Mouse (Mus musculus) midbrain, embryonic 11.5 days (tissue): Measurements from ENCODE around the gene Nek3. TPM values are rescaled to one million over a fixed set of nuclear protein-coding genes. Genes with fewer than 3 reads are reported as not detected.

Experiments used
- ATAC-seq: fragments of 200-750 bp; cut with Nextera tagmentation; 2 replicates; pipeline ENCODE4 v1.8.0; 2017; ENCODE audit warnings: moderate TSS enrichment, moderate library complexity; ENCODE audit not compliant: low FRiP score
- DNase-seq: peaks from one replicate; pipeline ENCODE4 v3.0.0; 2015; ENCODE audit warnings: low spot score; ENCODE audit errors: missing footprints
- H3K27ac ChIP-seq: fragments of 300-500 bp; sonication (generic); 2 replicates; pipeline ENCODE4 v1.5.1; 2014; ENCODE audit warnings: low read depth, low read length
- H3K27me3 ChIP-seq: fragments of 300-500 bp; sonication (generic); 2 replicates; pipeline ENCODE4 v1.6.1; 2014; ENCODE audit warnings: mild to moderate bottlenecking, low read length, moderate library complexity, mixed read lengths; ENCODE audit not compliant: control insufficient read depth, insufficient read depth
- H3K36me3 ChIP-seq: fragments of 300-500 bp; sonication (generic); 2 replicates; pipeline ENCODE4 v1.6.1; 2014; ENCODE audit warnings: mild to moderate bottlenecking, low read length, moderate library complexity, mixed read lengths; ENCODE audit not compliant: control insufficient read depth, insufficient read depth
- H3K4me1 ChIP-seq: fragments of 300-500 bp; sonication (generic); 2 replicates; pipeline ENCODE4 v1.6.1; 2014; ENCODE audit warnings: low read length; ENCODE audit not compliant: control insufficient read depth, insufficient read depth
- H3K4me2 ChIP-seq: fragments of 300-500 bp; sonication (generic); 2 replicates; pipeline ENCODE4 v1.6.1; 2014; ENCODE audit warnings: mild to moderate bottlenecking, moderate library complexity
- H3K4me3 ChIP-seq: fragments of 300-500 bp; sonication (generic); 2 replicates; pipeline ENCODE4 v1.5.1; 2014; ENCODE audit warnings: low read depth, low read length
- H3K9ac ChIP-seq: fragments of 300-500 bp; sonication (generic); 2 replicates; pipeline ENCODE4 v1.6.1; 2014; ENCODE audit warnings: low read length
- H3K9me3 ChIP-seq: fragments of 300-500 bp; sonication (generic); 2 replicates; pipeline ENCODE4 v1.6.1; 2016; ENCODE audit warnings: low read length; ENCODE audit not compliant: control insufficient read depth
- WGBS: fragments of 180-500 bp; shearing (Covaris S2); extraction: QIAGEN DNeasy Blood & Tissue Kit; methylation state at CpG from one replicate; pipeline ENCODE4 v1.1.7; 2014; 5-methylcytosine and 5-hydroxymethylcytosine counted together
- polyA plus RNA-seq: library from polyadenylated mRNA; unstranded; fragments of >200 nt; fragmentation: Nextera tagmentation; extraction: Ambion mirVana; gene quantifications from 2 replicates; pipeline ENCODE4 v1.2.1, GENCODE M21; 2014

Gene Nek3
- polyA plus RNA-seq, 1 experiment from 2014 or later: 8.9 TPM

GRCm38 (mm10) chr8:22185431-22186397, 19.5 kb upstream of the Nek3 start, which contains the start of gene Ckap2:
TSS of gene Ckap2 (minus strand) at chr8:22185819.
- Histone ChIP-seq H3K27ac (peak within 1 kb of the TSS; percentile 68), H3K9me3 (no peaks in the 10 kb centered on the region), H3K36me3 (no peaks in the 10 kb centered on the region), H3K4me2 (peak within 1 kb of the TSS; percentile 51), H3K4me3 (peak within 1 kb of the TSS; percentile 79), H3K9ac (peak within 1 kb of the TSS; percentile 85), H3K4me1 (peaks cover 10% of the 10 kb centered on the region), H3K27me3 (no peaks in the 10 kb centered on the region)
- DNase-seq: peak; percentile 99
- WGBS: 3% methylated on average over 62 of the region's 63 CpGs
- ATAC-seq: peak; percentile 98

GRCm38 (mm10) chr8:22184884-22185283, 18.6 kb upstream of the Nek3 start:
- WGBS: 3% methylated on average over 3 of the region's 3 CpGs

DNA sequence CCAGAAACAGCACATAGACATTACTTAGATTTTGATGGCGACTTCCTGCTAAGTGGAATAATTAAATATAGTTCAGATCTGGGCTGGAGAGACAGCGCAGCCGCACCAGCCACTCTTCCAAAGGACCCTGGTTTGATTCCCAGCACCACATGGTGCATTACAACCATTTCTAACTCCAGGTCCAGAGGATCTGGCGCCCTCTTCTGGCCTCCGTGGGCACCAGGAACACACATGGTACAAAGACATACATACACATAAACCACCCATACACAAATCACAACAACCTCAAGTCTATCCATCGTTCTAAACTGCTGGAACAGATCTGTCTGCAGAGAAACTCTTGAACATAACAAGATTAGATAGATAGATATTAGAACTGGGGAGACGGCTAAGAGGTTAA, 9.7 kb upstream of the Nek3 start:
- H3K4me3 ChIP-seq: no peak overlapping the region
- ATAC-seq: no peak
- H3K9me3 ChIP-seq: peaks cover 3% of the 10 kb centered on the region; the same call in 1 of the 2 replicates
- no peak overlapping the region for H3K9ac ChIP-seq
- DNase-seq: no peak
- peaks cover 25% of the 10 kb centered on the region for H3K36me3 ChIP-seq
- WGBS: 97% methylated on average over 7 of the region's 7 CpGs
- H3K27ac ChIP-seq: no peak overlapping the region
- no peak overlapping the region for H3K4me2 ChIP-seq
- no peaks in the 10 kb centered on the region for H3K4me1 ChIP-seq
- no peaks in the 10 kb centered on the region for H3K27me3 ChIP-seq

More at GRCm38 (mm10) chr8:22184884-22185283, 18.6 kb upstream of the Nek3 start:
- DNase-seq (peak; percentile 92), ATAC-seq (peak; percentile 65)
- peak overlapping the region; percentile 85 for H3K9ac ChIP-seq
- H3K27ac ChIP-seq: no peak overlapping the region
- peak overlapping the region; percentile 79 for H3K4me3 ChIP-seq
- peaks cover 10% of the 10 kb centered on the region for H3K4me1 ChIP-seq
- peak overlapping the region; percentile 51 for H3K4me2 ChIP-seq
- no peaks in the 10 kb centered on the region for H3K27me3 ChIP-seq
- H3K36me3 ChIP-seq: no peaks in the 10 kb centered on the region
- no peaks in the 10 kb centered on the region for H3K9me3 ChIP-seq

- no peak for DNase-seq
- H3K4me2 ChIP-seq: no peak overlapping the region
- H3K9me3 ChIP-seq: no peaks in the 10 kb centered on the region
- H3K4me1 ChIP-seq: no peaks in the 10 kb centered on the region
- H3K36me3 ChIP-seq: peaks cover 10% of the 10 kb centered on the region
- no peak overlapping the region for H3K27ac ChIP-seq
- H3K27me3 ChIP-seq: no peaks in the 10 kb centered on the region
- no peak overlapping the region for H3K9ac ChIP-seq
- WGBS: 91% methylated on average over 5 of the region's 5 CpGs
- no peak for ATAC-seq
- H3K4me3 ChIP-seq: no peak overlapping the region
Measured at GRCm38 (mm10) chr8:22169167-22169566, 2.9 kb upstream of the Nek3 start.

GRCm38 (mm10) chr8:22165251-22166079, 770 bp downstream of the Nek3 start:
- peak overlapping the region; percentile 57 for H3K9ac ChIP-seq
- H3K9me3 ChIP-seq: no peaks in the 10 kb centered on the region
- no peaks in the 10 kb centered on the region for H3K27me3 ChIP-seq
- no peak overlapping the region; the same call in 1 of the 2 replicates for H3K27ac ChIP-seq
- H3K4me3 ChIP-seq: peak overlapping the region; percentile 51
- H3K4me2 ChIP-seq: peak overlapping the region; percentile 42
- H3K4me1 ChIP-seq: no peaks in the 10 kb centered on the region
- peaks cover 5% of the 10 kb centered on the region for H3K36me3 ChIP-seq
- no peak for DNase-seq
- WGBS: 58% methylated on average over 10 of the region's 10 CpGs
- peak; percentile 8; the same call in 1 of the 2 replicates for ATAC-seq

- H3K4me3 ChIP-seq: no peak overlapping the region
- 95% methylated on average over 10 of the region's 10 CpGs for WGBS
- ATAC-seq (no peak), DNase-seq (no peak)
- H3K36me3 ChIP-seq: peaks cover 4% of the 10 kb centered on the region
- H3K27me3 ChIP-seq: no peaks in the 10 kb centered on the region
- H3K27ac ChIP-seq: no peak overlapping the region
- no peak overlapping the region for H3K9ac ChIP-seq
- no peaks in the 10 kb centered on the region for H3K4me1 ChIP-seq
- no peak overlapping the region for H3K4me2 ChIP-seq
- no peaks in the 10 kb centered on the region for H3K9me3 ChIP-seq
Measured at GRCm38 (mm10) chr8:22164431-22164830, 1.8 kb downstream of the Nek3 start.

DNA sequence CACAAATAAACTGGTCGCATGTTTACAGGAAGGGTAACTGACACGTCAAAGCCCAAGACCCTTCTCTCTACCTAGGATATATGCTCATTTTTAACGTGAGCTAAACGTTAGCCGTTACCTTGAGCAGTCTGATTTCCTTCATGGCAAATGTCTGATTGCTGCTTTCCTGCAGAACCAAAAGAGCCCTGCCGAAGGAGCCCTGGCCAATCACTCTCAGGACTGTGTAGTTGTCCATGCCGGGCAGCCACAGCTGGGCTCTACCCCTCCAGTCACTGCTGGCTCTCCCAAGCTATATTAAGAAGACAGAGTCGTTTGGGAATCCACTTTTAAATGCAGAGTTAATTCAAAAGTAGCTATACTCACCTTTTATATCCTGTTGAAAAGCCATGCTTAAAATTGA, 4.0 kb downstream of the Nek3 start:
- H3K4me2 ChIP-seq: no peak overlapping the region
- no peak overlapping the region for H3K27ac ChIP-seq
- H3K4me1 ChIP-seq: no peaks in the 10 kb centered on the region
- ATAC-seq: no peak
- no peaks in the 10 kb centered on the region; the same call in 1 of the 2 replicates for H3K36me3 ChIP-seq
- no peak overlapping the region for H3K9ac ChIP-seq
- no peaks in the 10 kb centered on the region for H3K27me3 ChIP-seq
- H3K9me3 ChIP-seq: no peaks in the 10 kb centered on the region
- H3K4me3 ChIP-seq: no peak overlapping the region
- WGBS: 91% methylated on average over 8 of the region's 8 CpGs
- no peak for DNase-seq

DNA sequence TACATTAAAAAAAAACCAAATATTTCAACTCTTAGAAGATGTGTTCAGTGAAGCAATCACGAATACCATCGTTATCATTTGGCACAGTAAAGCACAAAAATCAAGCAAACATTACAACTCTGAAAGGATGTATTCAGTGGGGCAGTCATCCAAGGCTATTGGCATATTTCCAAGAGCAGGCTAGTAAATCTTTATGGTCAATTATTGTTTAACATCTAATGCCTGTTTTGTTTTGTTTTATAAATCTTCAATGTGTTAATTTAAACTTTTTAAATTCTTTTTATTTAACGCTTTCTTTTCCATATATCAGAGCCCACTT, 15.9 kb downstream of the Nek3 start:
- Histone ChIP-seq H3K4me3 (no peak overlapping the region), H3K4me1 (no peaks in the 10 kb centered on the region), H3K36me3 (no peaks in the 10 kb centered on the region; the same call in 1 of the 2 replicates), H3K27me3 (no peaks in the 10 kb centered on the region), H3K9me3 (no peaks in the 10 kb centered on the region), H3K27ac (no peak overlapping the region), H3K9ac (no peak overlapping the region), H3K4me2 (no peak overlapping the region)
- 94% methylated on average over 3 of the region's 3 CpGs for WGBS
- DNase-seq (no peak), ATAC-seq (no peak)
